Mouse (Mus musculus) kidney, postnatal 14 days (tissue): ENCODE data around the gene Npffr2.
"Not testable (repeated sequence)": the region's sequence is repeated elsewhere in the genome, so short reads cannot be mapped to it uniquely, and the experiment has no call there.

ENCODE experiments used
- DNase-seq: peaks from one replicate; pipeline ENCODE4 v3.0.0; 2022; ENCODE audit warnings: mixed read lengths

The Npffr2 gene

GRCm38 (mm10) chr5:89526878-89527578 is at the start of gene Npffr2:
TSS of gene Npffr2 (plus strand) at chr5:89527429.
- peak; percentile 33 for DNase-seq

GRCm38 (mm10) chr5:89492560-89492959 is 34.7 kb upstream of the Npffr2 start:
- no peak for DNase-seq

GRCm38 (mm10) chr5:89500182-89500581 is 27.0 kb upstream of the Npffr2 start:
- peak; percentile 22 for DNase-seq

- DNase-seq, result no peak
Measured at GRCm38 (mm10) chr5:89518641-89519040, 8.6 kb upstream of the Npffr2 start.

- DNase-seq, result no peak
Measured at GRCm38 (mm10) chr5:89526181-89526778, 949 bp upstream of the Npffr2 start.

GRCm38 (mm10) chr5:89528951-89529350 is 1.7 kb downstream of the Npffr2 start:
- no peak for DNase-seq

GRCm38 (mm10) chr5:89529391-89529790 is 2.2 kb downstream of the Npffr2 start:
- DNase-seq, result no peak

GRCm38 (mm10) chr5:89536018-89536417 is 8.8 kb downstream of the Npffr2 start:
- no peak for DNase-seq

GRCm38 (mm10) chr5:89542472-89542871 is 15.2 kb downstream of the Npffr2 start:
- no peak for DNase-seq

- DNase-seq, result peak; percentile 63
Measured at GRCm38 (mm10) chr5:89543476-89543875, 16.2 kb downstream of the Npffr2 start.

GRCm38 (mm10) chr5:89559118-89559517 is 31.9 kb downstream of the Npffr2 start:
- DNase-seq, result not testable (repeated sequence)

- DNase-seq, result no peak
Measured at GRCm38 (mm10) chr5:89561381-89561780, 34.2 kb downstream of the Npffr2 start.

GRCm38 (mm10) chr5:89578678-89579077 is 51.4 kb downstream of the Npffr2 start:
- DNase-seq, result no peak

GRCm38 (mm10) chr5:89579181-89579580 is 52.0 kb downstream of the Npffr2 start:
- no peak for DNase-seq

GRCm38 (mm10) chr5:89581143-89581542 is 53.9 kb downstream of the Npffr2 start:
- DNase-seq, result no peak

- no peak for DNase-seq
Measured at GRCm38 (mm10) chr5:89581742-89582366, 54.6 kb downstream of the Npffr2 start.

- no peak for DNase-seq
Measured at GRCm38 (mm10) chr5:89585021-89585420, 57.8 kb downstream of the Npffr2 start.

GRCm38 (mm10) chr5:89592301-89592700 is 65.1 kb downstream of the Npffr2 start:
- no peak for DNase-seq

GRCm38 (mm10) chr5:89611322-89612015 is 84.2 kb downstream of the Npffr2 start:
- no peak for DNase-seq

- DNase-seq, result no peak
Measured at GRCm38 (mm10) chr5:89612262-89612661, 85.0 kb downstream of the Npffr2 start.

GRCm38 (mm10) chr5:89631599-89631998 is 104.4 kb downstream of the Npffr2 start:
- DNase-seq, result no peak
